Mouse (Mus musculus) left cerebral cortex, adult 8-10 months (tissue): ENCODE results near the gene Ccdc102a. TPM values are rescaled to one million over a fixed set of nuclear protein-coding genes. Genes with fewer than 3 reads are reported as not detected.

Source experiments
- DNase-seq, 2 experiments: peaks; one replicate each; pipeline ENCODE4 v3.0.0; 2022; ENCODE audit warnings: low spot score in 2 of 2
- total RNA-seq, 4 experiments: library from RNA; stranded (reverse); gene quantifications; 2 replicates each; pipeline ENCODE4 v1.2.4; 2022

The Ccdc102a gene
- total RNA-seq: 1 to 10 TPM; 1.2 to 2.2 (median 1.8) TPM

- DNase-seq: no peak
These were observed at the start of gene Ccdc102a for GRCm38 (mm10) chr8:94917851-94918495. Gene Ccdc102a, minus strand, starts transcription at chr8:94918098.

- no peak for DNase-seq
These were observed 49.7 kb upstream of the Ccdc102a start for GRCm38 (mm10) chr8:94967554-94967953.

- DNase-seq: no peak
These were observed 49.2 kb upstream of the Ccdc102a start for GRCm38 (mm10) chr8:94967071-94967470.

GRCm38 (mm10) chr8:94966578-94966977 lies 48.7 kb upstream of the Ccdc102a start:
- no peak for DNase-seq

- DNase-seq: no peak
These were observed 46.9 kb upstream of the Ccdc102a start for GRCm38 (mm10) chr8:94964828-94965227.

GRCm38 (mm10) chr8:94962201-94962600 lies 44.3 kb upstream of the Ccdc102a start:
- DNase-seq: no peak

GRCm38 (mm10) chr8:94956078-94956574 lies 38.2 kb upstream of the Ccdc102a start:
- no peak for DNase-seq

GRCm38 (mm10) chr8:94954921-94955758 lies 37.2 kb upstream of the Ccdc102a start:
- DNase-seq: no peak

- no peak for DNase-seq
These were observed 36.5 kb upstream of the Ccdc102a start for GRCm38 (mm10) chr8:94954368-94954737.

- no peak for DNase-seq
These were observed 35.9 kb upstream of the Ccdc102a start for GRCm38 (mm10) chr8:94953624-94954367.

- DNase-seq: no peak
These were observed 34.2 kb upstream of the Ccdc102a start for GRCm38 (mm10) chr8:94952086-94952485.

GRCm38 (mm10) chr8:94950458-94950857 lies 32.6 kb upstream of the Ccdc102a start:
- no peak for DNase-seq

- DNase-seq: peak; percentile 60 to 69
These were observed 32.1 kb upstream of the Ccdc102a start for GRCm38 (mm10) chr8:94950046-94950445.

- DNase-seq: no peak
These were observed 31.1 kb upstream of the Ccdc102a start for GRCm38 (mm10) chr8:94949010-94949409.

GRCm38 (mm10) chr8:94948421-94948820 lies 30.5 kb upstream of the Ccdc102a start:
- no peak for DNase-seq

GRCm38 (mm10) chr8:94945185-94945584 lies 27.3 kb upstream of the Ccdc102a start:
- peak in 1 of 2 experiments; percentile 82 for DNase-seq

GRCm38 (mm10) chr8:94942566-94942965 lies 24.7 kb upstream of the Ccdc102a start:
- DNase-seq: peak in 1 of 2 experiments; percentile 67

- no peak for DNase-seq
These were observed 17.3 kb upstream of the Ccdc102a start for GRCm38 (mm10) chr8:94935172-94935571.

- no peak for DNase-seq
These were observed 16.0 kb upstream of the Ccdc102a start for GRCm38 (mm10) chr8:94933918-94934317.

GRCm38 (mm10) chr8:94928227-94928626 lies 10.3 kb upstream of the Ccdc102a start:
- DNase-seq: no peak

GRCm38 (mm10) chr8:94923405-94923804 lies 5.5 kb upstream of the Ccdc102a start, which contains the start of gene Adgrg5:
Gene Adgrg5, plus strand, starts transcription at chr8:94923694.
- DNase-seq: no peak

- DNase-seq: no peak
These were observed 4.7 kb upstream of the Ccdc102a start for GRCm38 (mm10) chr8:94922602-94923001.
